Mouse (Mus musculus): Measurements from ENCODE around the gene Tmem235. TPM values are rescaled to one million over a fixed set of nuclear protein-coding genes. Genes with fewer than 3 reads are reported as not detected.
A peak's percentile ranks its signal among the peaks of the same experiment; 100 is the strongest.

Gene Tmem235
- polyA plus RNA-seq, 1 experiment from 2014 or later, result not detected

- H3K4me1 ChIP-seq, result peaks cover 52% of the 10 kb centered on the region
- no peak for ATAC-seq (ENCODE audit: low FRiP score, low read depth)
- 9% methylated on average over 20 of the region's 20 CpGs for WGBS
- no peaks in the 10 kb centered on the region for H3K36me3 ChIP-seq
- H3K27ac ChIP-seq, result no peak overlapping the region; the same call in 1 of the 2 replicates
- H3K4me2 ChIP-seq (replicated peaks), result peak overlapping the region; percentile 71
- H3K4me3 ChIP-seq, result peak overlapping the region; percentile 39
- H3K27me3 ChIP-seq, result peaks cover 15% of the 10 kb centered on the region; the same call in 1 of the 2 replicates
- no peaks in the 10 kb centered on the region for H3K9me3 ChIP-seq
- peak overlapping the region; percentile 60 for H3K9ac ChIP-seq
These were observed 27.8 kb downstream of the Tmem235 start for GRCm38 (mm10) chr11:117888168-117888852.

GRCm38 (mm10) chr11:117888853-117889822 is 28.6 kb downstream of the Tmem235 start:
- peak; percentile 75 for ATAC-seq (ENCODE audit: low FRiP score, low read depth)
- H3K9me3 ChIP-seq, result no peaks in the 10 kb centered on the region
- H3K9ac ChIP-seq, result peak overlapping the region; percentile 60
- H3K4me1 ChIP-seq, result peaks cover 43% of the 10 kb centered on the region
- H3K4me2 ChIP-seq (replicated peaks), result peak overlapping the region; percentile 71
- H3K27ac ChIP-seq, result peak overlapping the region; percentile 79
- no peaks in the 10 kb centered on the region for H3K36me3 ChIP-seq
- peaks cover 15% of the 10 kb centered on the region; the same call in 1 of the 2 replicates for H3K27me3 ChIP-seq
- H3K4me3 ChIP-seq, result peak overlapping the region; percentile 39
- 1% methylated on average over 32 of the region's 33 CpGs for WGBS

- Histone ChIP-seq H3K4me2 (replicated peaks) (peak overlapping the region; percentile 71), H3K27me3 (peaks cover 15% of the 10 kb centered on the region; the same call in 1 of the 2 replicates), H3K9me3 (no peaks in the 10 kb centered on the region), H3K36me3 (no peaks in the 10 kb centered on the region), H3K4me1 (peaks cover 37% of the 10 kb centered on the region), H3K4me3 (peak overlapping the region; percentile 39), H3K9ac (peak overlapping the region; percentile 52), H3K27ac (peak overlapping the region; percentile 79)
- WGBS, result 6% methylated on average over 11 of the region's 11 CpGs
- no peak for ATAC-seq (ENCODE audit: low FRiP score, low read depth)
These were observed 29.4 kb downstream of the Tmem235 start for GRCm38 (mm10) chr11:117889887-117890340.

GRCm38 (mm10) chr11:117890519-117891282 is 30.1 kb downstream of the Tmem235 start:
- Histone ChIP-seq H3K27me3 (peaks cover 15% of the 10 kb centered on the region; the same call in 1 of the 2 replicates), H3K36me3 (no peaks in the 10 kb centered on the region), H3K4me3 (peak overlapping the region; percentile 39; the same call in 1 of the 2 replicates), H3K4me1 (peaks cover 37% of the 10 kb centered on the region), H3K9ac (peak overlapping the region; percentile 31; the same call in 1 of the 2 replicates), H3K9me3 (no peaks in the 10 kb centered on the region), H3K27ac (peak overlapping the region; percentile 79; the same call in 1 of the 2 replicates), H3K4me2 (replicated peaks) (peak overlapping the region; percentile 71)
- WGBS, result 18% methylated on average over 13 of the region's 13 CpGs
- ATAC-seq (ENCODE audit: low FRiP score, low read depth), result no peak

- H3K4me3 ChIP-seq, result no peak overlapping the region
- ATAC-seq (ENCODE audit: low FRiP score, low read depth), result no peak
- WGBS, result 92% methylated on average over 19 of the region's 19 CpGs
These were observed 31.1 kb downstream of the Tmem235 start for GRCm38 (mm10) chr11:117891581-117892175.

GRCm38 (mm10) chr11:117892199-117892598 is 31.6 kb downstream of the Tmem235 start:
- 33% methylated on average over 6 of the region's 6 CpGs for WGBS
- Histone ChIP-seq H3K9me3 (no peaks in the 10 kb centered on the region), H3K36me3 (no peaks in the 10 kb centered on the region), H3K4me3 (no peak overlapping the region), H3K27ac (no peak overlapping the region), H3K4me2 (replicated peaks) (no peak overlapping the region), H3K27me3 (peaks cover 15% of the 10 kb centered on the region; the same call in 1 of the 2 replicates), H3K9ac (no peak overlapping the region), H3K4me1 (peaks cover 37% of the 10 kb centered on the region)
- ATAC-seq (ENCODE audit: low FRiP score, low read depth), result no peak

More at GRCm38 (mm10) chr11:117891581-117892175, 31.1 kb downstream of the Tmem235 start:
- no peaks in the 10 kb centered on the region for H3K36me3 ChIP-seq
- peaks cover 37% of the 10 kb centered on the region for H3K4me1 ChIP-seq
- H3K9me3 ChIP-seq, result no peaks in the 10 kb centered on the region
- no peak overlapping the region for H3K4me2 ChIP-seq (replicated peaks)
- H3K27ac ChIP-seq, result no peak overlapping the region
- H3K27me3 ChIP-seq, result peaks cover 15% of the 10 kb centered on the region; the same call in 1 of the 2 replicates
- H3K9ac ChIP-seq, result no peak overlapping the region

- Histone ChIP-seq H3K27ac (no peak overlapping the region), H3K4me3 (no peak overlapping the region), H3K4me1 (peaks cover 21% of the 10 kb centered on the region), H3K4me2 (replicated peaks) (no peak overlapping the region), H3K9ac (no peak overlapping the region), H3K36me3 (no peaks in the 10 kb centered on the region), H3K9me3 (no peaks in the 10 kb centered on the region), H3K27me3 (0 out of 2 replicates have a peak, but pooled peaks cover 6% of the 10 kb centered on the region)
- ATAC-seq (ENCODE audit: low FRiP score, low read depth), result no peak
- WGBS, result 64% methylated on average over 10 of the region's 10 CpGs
These were observed 34.1 kb downstream of the Tmem235 start for GRCm38 (mm10) chr11:117894676-117895075.

- Histone ChIP-seq H3K4me1 (peaks cover 4% of the 10 kb centered on the region; the same call in 1 of the 2 replicates), H3K4me3 (no peak overlapping the region), H3K9ac (no peak overlapping the region), H3K27ac (no peak overlapping the region), H3K4me2 (replicated peaks) (no peak overlapping the region), H3K36me3 (no peaks in the 10 kb centered on the region), H3K27me3 (0 out of 2 replicates have a peak, but pooled peaks cover 3% of the 10 kb centered on the region), H3K9me3 (no peaks in the 10 kb centered on the region)
- WGBS, result 28% methylated on average over 2 of the region's 2 CpGs
- no peak for ATAC-seq (ENCODE audit: low FRiP score, low read depth)
These were observed 36.0 kb downstream of the Tmem235 start for GRCm38 (mm10) chr11:117896533-117896932.

GRCm38 (mm10) chr11:117902282-117902681 is 41.7 kb downstream of the Tmem235 start:
- Histone ChIP-seq H3K4me3 (no peak overlapping the region), H3K27me3 (no peaks in the 10 kb centered on the region), H3K4me1 (0 out of 2 replicates have a peak, but pooled peaks cover 7% of the 10 kb centered on the region), H3K27ac (no peak overlapping the region), H3K4me2 (replicated peaks) (no peak overlapping the region), H3K36me3 (no peaks in the 10 kb centered on the region), H3K9ac (no peak overlapping the region), H3K9me3 (no peaks in the 10 kb centered on the region)
- WGBS, result 59% methylated on average over 2 of the region's 2 CpGs
- no peak for ATAC-seq (ENCODE audit: low FRiP score, low read depth)

GRCm38 (mm10) chr11:117904442-117904841 is 43.9 kb downstream of the Tmem235 start:
- Histone ChIP-seq H3K9me3 (no peaks in the 10 kb centered on the region), H3K4me1 (0 out of 2 replicates have a peak, but pooled peaks cover 9% of the 10 kb centered on the region), H3K4me2 (replicated peaks) (no peak overlapping the region), H3K27ac (no peak overlapping the region), H3K36me3 (no peaks in the 10 kb centered on the region), H3K9ac (no peak overlapping the region), H3K27me3 (no peaks in the 10 kb centered on the region), H3K4me3 (no peak overlapping the region)
- ATAC-seq (ENCODE audit: low FRiP score, low read depth), result no peak
- WGBS, result 74% methylated on average over 8 of the region's 8 CpGs

- Histone ChIP-seq H3K4me1 (peaks cover 16% of the 10 kb centered on the region), H3K9me3 (no peaks in the 10 kb centered on the region), H3K27ac (no peak overlapping the region), H3K4me3 (no peak overlapping the region), H3K36me3 (no peaks in the 10 kb centered on the region), H3K27me3 (no peaks in the 10 kb centered on the region), H3K4me2 (replicated peaks) (no peak overlapping the region), H3K9ac (no peak overlapping the region)
- 85% methylated on average over 8 of the region's 8 CpGs for WGBS
- ATAC-seq (ENCODE audit: low FRiP score, low read depth), result no peak
These were observed 48.8 kb downstream of the Tmem235 start for GRCm38 (mm10) chr11:117909337-117909736.
